Mouse (Mus musculus): ENCODE measurements at regions not wholly inside any gene's neighbourhood (a gene's known extent, or its start where the extent isn't known, plus 50 kb on each side); places are given as distances from the start of the nearest gene placed in this dataset.
"Not testable (repeated sequence)": the region's sequence is repeated elsewhere in the genome, so short reads cannot be mapped to it uniquely, and the experiment has no call there.

DNA sequence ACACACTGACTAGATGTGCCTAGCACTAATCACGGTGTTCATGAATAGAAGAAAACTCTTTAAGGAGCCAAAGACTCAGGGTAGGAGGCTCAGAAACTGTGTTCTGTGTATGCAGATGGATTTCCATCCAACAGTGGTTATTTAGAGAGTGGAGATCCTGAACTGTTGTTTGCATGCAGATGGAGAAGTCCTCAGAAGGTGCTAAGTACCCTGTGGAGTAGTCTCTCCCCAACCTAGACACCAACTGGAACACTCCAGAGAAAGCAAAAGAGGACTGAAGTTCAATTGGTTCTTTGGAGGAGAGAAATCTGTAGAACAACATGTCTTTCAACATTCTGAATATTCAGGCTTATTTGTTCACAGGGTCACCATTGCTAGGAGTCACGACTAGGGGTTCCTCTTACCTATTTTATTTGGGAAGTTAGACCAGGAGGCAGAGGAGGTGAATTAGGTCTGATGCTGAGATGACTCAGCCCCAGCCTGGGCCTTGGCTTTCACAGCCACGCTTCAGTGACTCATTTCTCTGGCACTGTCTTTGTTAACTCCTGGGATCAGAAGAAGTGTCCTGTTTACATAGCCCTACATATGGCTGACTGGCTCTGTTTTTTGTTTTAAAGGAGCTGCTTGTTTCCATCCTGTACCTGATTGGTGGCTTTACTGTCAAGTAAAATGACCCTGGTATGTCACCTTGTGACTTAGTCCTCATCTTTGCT lies 742.0 kb downstream of the Kcna4 start:
- in situ Hi-C loops (cut with MboI, MseI): no loop called here

DNA sequence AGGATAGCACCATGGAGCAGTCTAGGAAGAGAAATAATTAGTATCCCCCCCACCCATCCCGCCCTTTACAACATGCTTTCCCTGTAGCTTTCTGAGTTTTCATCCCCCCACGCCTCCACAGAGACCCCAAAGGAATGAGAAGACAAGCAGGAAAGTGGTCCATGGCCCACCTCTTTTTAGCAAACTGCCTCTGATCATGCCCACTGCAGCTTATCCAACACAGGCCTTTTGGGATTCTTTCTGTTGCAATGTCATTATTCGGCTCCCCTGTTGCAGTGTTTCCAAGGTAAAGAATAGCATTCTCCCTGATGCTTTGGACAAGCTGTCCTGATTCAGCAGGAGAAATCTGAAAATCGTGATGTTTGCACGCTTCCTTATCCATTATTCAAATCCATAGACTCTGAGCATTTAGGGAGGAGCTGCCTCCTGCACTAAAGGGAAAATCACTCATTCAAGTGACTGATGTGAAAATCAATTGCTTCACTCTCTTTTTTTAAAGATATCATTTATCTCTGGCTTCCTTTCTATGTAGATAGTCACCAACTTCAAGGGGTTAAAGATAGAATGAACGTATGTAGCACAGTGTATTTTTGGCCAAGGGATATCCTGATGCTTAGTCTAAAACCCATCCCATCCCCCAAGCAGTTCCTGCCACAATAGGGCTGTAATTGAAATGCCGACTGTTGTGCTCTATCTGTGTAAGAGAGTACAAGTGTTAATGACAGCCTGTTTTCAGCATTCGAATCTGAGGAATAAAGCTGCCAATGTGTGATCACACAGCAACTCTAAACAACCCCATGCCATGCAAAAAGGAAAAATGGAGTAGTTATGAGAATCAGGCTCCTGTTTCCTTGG lies 743.1 kb downstream of the Kcna4 start:
- in situ Hi-C loops (cut with MboI, MseI): no loop called here

DNA sequence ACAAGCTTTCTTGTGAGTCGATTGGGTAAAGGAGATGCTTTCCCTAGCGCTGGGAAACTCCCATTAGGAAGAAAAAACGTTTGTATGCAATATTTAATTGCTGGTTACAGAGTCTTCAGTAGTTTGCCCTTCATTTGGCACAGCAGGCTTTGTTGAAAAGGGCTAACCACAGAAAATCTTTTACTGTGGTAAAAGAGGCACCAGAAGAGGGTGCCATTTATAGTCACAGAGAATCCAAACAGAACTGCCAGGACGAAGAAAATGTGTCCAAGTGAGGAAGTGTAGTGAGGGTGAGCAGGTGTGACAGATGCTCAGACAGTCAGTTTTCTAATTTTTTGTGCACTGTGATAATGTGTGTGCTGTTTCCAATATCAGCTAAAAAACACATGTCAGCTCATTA lies 744.4 kb downstream of the Kcna4 start:
- in situ Hi-C loops (cut with MboI, MseI): no loop called here

DNA sequence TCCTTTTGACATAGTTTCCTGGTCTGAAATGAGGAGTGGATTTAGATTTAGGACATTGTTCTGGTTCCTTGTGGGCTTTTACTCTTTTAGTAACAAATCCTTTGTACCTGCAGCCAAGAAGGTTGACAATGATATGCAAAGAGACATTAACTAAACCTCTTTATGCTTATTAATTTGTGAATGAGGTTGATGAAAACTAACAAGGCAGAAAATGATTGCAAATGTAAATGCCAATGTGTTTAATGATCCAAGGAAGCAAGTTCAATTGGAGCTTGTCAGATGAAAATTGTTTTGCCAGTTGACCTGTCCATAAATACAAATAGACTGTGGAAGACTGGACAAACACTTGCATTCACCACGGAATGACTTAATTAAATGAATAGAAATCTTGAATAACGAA lies 751.6 kb downstream of the Kcna4 start:
- in situ Hi-C loops (cut with MboI, MseI): no loop called here

DNA sequence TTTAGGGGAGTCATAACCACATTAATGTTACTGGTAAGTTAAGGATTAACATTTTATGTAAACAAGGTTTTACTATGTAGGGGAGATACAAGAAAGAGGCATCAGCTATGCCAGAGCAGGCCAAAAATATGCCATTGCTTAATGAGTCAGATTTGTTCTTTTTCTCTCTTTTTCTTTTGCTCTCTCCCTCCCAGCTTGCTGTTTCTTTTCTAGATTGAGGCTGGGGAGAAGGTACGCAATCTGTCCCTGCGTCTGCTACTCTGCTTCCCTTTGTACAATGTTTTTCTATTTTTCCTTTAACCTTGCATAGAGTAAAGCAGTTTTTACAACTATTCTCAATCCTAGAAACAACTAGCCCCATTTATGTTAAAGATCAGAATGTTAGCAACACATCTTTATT lies 754.4 kb downstream of the Kcna4 start:
- in situ Hi-C loops (cut with MboI, MseI): no loop called here

DNA sequence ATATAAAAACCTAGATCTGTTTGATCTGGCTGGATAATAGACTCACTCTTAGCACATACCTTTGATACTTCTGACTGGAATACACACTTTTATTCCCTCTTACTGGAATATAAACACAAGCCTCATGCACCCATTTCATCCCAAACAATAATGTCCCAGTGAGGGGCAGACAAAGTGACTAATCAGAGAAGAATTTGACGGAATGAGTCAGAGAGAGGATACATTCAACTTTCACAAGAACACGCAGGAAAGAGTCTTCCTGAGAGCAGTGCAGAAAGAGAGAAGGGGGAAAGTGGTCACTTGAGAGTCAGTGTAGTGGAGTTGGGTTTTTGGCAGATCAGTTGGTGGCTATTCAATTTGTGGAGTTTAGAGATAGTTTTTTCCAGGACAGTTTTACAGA lies 755.6 kb downstream of the Kcna4 start:
- in situ Hi-C loops (cut with MboI, MseI): no loop called here

DNA sequence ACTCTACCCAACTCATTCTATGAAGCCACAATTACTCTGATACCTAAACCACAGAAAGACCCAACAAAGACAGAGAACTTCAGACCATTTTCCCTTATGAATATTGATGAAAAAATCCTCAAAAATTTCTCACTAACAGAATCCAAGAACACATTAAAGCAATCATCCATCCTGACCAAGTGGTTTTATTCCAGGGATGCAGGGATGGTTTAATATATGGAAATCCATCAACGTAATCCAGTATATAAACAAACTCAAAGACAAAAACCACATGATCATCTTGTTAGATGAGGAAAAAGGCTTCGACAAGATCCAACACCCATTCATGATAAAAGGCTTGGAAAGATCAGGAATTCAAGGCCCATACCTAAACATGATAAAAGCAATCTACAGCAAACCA lies 772.3 kb downstream of the Kcna4 start:
- in situ Hi-C loops (cut with MboI, MseI): not testable (repeated sequence)

DNA sequence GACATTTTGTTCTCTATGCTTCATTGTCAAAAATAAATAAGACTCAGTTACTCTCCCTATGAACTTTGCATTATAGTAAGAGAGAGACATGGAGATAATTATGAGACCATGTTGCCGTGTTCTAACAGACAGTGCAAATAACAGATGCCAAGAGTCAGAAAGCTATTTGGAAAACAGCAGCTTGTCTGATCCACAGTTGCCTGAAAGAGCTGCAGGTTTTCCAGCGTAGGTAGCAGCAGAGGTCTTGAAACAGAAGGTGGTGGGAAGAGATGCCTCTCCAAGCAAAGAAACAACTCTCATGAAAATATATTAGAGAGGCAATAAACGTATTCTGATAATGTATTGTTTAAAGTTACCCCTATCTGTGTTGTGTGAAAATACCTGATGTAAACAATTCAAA lies 793.5 kb downstream of the Kcna4 start:
- in situ Hi-C loops (cut with MboI, MseI): no loop called here

DNA sequence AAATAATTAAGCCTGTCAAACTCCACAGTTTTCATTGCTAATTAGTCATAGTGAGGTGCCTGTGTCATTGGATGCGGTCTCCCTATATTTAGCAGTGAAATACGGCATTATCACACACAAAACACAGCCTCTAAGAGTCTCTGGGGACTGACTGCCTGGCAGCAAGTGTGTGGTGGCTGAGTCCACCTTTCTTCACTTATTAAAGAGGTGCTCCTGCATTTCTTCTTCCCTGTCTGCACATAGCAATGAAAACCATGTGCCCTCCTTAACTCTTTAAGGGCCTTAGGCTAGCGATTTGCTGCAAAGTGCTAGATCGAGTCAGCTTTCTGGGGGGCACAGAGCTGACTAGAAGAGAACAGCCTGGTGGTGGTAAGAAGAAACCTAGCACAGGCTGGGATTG lies 799.8 kb downstream of the Kcna4 start:
- in situ Hi-C loops (cut with MboI, MseI): no loop called here

DNA sequence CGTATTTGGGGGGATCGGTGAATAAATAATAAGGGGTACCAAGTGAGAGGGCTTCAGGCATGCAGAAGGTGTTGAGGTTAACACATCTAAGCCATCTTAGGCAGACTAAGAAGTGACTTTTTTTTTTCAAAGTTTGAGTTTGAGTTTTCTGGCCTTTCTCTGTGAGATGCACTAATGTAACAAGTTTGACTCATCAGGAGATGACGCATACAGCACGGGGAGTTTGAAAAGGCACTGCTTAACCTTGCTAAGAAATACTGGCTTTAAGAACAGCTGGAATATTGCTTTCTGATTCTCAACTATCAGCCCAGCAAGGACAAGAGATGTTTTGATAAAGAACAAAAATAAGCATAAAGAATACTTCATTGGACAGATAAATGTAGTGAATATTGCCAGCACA lies 806.6 kb downstream of the Kcna4 start:
- in situ Hi-C loops (cut with MboI, MseI): no loop called here

DNA sequence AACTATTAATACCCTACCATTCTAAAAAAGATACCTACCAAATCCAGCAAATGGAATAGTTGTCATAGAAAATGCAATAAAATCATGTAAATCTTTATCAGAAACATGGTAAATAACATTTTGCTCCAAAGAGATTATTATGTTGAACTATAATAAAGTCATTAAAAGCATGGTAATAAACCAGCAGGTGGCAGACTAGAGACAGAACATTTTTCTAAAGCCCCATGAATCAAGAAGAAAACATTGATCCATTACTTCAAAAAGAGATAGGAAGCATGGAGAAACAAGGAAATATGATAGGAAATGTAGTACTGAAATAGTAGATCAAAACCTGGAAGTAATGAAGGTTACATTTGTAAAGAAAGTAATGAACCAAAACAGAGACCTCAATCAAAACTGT lies 819.7 kb downstream of the Kcna4 start:
- in situ Hi-C loops (cut with MboI, MseI): no loop called here

DNA sequence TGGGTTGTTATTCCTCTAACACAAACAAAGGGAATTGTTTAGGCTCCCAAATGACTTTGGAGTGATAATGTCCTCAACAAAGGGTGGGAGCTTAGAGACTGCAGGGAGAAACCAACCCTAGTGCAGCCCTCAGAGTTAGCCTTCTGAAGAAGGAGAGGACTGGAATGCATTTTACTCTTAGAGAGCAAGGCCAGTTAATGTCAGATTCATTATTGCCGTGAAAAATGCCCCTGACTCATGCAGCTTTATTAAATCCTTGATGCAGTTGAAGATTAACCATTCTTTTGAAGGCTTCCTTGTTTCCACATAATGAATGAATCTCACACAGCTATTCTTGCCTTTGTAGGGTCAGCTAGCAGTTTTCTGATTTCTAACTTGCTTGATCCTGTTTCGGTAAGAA lies 855.3 kb downstream of the Kcna4 start:
- in situ Hi-C loops (cut with MboI, MseI): no loop called here

DNA sequence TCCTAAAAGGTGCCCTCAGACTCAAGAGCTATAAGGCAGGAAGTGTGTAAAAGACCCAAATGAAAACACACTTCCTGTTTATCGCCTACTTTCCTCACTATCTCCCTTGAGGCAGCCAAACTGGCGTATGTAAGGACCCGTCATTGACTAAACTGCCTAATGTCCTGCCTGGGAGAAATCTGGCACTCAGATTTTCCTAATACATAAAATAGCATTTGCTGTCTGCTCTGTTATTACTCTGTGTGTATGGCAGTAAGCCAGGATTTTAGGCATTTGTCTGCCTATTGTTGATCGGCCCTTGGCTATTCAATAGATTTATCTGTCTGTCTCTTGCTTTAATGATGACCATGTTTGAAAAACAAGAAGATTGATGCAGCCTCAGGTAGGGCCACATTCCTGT lies 857.8 kb downstream of the Kcna4 start:
- in situ Hi-C loops (cut with MboI, MseI): no loop called here

DNA sequence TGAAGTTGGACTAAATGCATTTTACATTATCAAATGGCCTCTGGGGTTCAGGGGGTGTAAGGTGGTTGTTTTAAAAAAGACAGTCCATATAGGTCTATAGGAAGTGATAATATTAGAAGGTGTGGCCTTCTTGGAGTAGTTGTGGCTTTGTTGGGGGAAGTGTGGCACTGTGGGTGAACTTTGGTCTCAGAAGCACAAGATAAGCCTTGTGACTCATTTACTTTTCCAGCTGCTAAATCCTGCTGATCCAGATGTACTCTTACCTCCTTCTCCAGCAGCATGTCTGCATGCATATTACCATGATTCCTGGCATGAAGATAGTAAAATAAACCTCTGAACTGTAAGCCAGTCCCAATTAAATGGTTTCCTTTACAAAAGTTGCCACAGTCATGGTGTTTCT lies 865.8 kb downstream of the Kcna4 start:
- in situ Hi-C loops (cut with MboI, MseI): loop anchor here (10.0 kb wide), 1 partner anchor 1791 kb away; no protein-coding TSS in a partner anchor

DNA sequence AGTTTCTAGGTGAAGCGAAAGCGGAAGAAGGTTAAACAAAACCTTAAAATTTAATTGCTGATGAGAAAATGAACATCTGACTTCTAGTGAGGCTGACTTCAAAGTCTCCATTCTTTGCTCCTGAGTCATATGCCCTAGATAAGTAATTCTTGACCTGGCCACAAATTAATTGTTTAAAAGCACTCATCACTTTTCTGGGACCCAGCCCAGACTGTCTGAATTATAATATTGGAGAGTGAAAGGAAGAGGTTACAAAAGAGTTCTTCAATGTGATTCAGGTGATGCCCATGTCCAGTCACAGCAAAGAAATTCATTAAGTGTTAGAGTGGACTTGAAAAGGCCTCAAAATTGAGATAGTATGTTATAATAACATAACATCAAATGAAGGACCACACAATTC lies 867.3 kb downstream of the Kcna4 start:
- in situ Hi-C loops (cut with MboI, MseI): loop anchor here (10.0 kb wide), 1 partner anchor 1793 kb away; no protein-coding TSS in a partner anchor

DNA sequence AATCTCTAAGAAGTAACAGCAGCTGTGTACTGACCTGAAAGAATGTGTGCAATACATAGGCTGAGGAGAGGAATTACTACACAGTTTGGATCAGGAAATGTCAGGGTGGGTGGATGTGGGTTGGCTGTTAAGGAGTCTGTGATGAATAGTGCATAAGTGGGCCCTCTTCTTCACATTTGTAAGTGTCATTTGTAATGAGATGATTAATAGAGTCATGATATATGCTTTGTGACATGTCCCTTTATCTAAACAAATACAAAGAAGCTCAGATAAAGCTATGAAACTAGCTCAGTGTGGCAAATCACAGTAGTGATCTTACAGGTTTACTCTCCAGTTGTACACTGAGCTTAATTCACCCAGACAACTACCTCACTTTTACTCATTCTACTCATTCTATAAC lies 867.9 kb downstream of the Kcna4 start:
- in situ Hi-C loops (cut with MboI, MseI): loop anchor here (10.0 kb wide), 1 partner anchor 1794 kb away; no protein-coding TSS in a partner anchor

DNA sequence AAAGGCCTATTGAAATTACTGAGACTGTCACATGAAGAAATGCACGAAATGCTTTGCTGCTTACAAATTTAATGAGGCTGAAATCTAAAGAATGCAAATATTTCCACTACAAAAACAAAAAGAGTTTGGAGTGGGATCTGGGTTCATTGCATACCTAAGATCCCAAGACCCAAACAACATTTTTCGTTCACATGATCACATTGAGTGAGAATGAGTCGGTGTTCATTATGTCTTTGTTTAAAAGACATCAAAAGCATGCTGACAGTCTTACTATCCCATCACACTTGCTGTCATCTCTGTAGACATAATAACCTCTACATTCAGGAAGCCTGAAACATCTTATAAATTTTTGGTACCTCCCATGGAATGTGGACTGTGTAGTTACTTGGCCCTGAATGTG lies 870.4 kb downstream of the Kcna4 start:
- in situ Hi-C loops (cut with MboI, MseI): no loop called here

DNA sequence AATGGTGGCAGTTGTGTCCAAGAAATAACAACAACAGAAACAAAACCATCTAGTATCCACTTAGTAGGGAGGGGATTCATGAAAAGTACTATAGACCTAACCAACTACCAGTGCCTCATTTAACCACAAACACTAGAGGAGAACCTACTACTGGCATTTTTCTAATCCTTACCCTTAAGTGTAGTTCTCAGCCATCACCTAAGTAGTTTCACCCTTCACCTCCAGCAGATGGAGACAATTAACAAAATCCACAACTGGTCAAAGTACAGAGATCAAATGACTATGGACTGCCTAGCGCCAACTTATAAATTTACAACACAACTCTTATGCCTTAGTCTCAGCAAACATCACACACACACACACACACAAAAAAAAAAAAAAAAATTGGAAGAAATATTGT lies 874.6 kb downstream of the Kcna4 start:
- in situ Hi-C loops (cut with MboI, MseI): no loop called here
